Mouse (Mus musculus) lung, adult 2 months (tissue): Measurements from ENCODE around the gene Klf7.

Experiments
- CTCF ChIP-seq: fragments of 200-500 bp; IDR thresholded peaks from 2 replicates; pipeline ENCODE4 v1.5.1; 2011; ENCODE audit warnings: mild to moderate bottlenecking, low read length, control low read depth; ENCODE audit not compliant: insufficient read depth
- POLR2A ChIP-seq: fragments of 200-500 bp; IDR thresholded peaks from 2 replicates; pipeline ENCODE4 v1.6.1; 2011; ENCODE audit warnings: low read depth, mild to moderate bottlenecking, control low read depth, low read length, borderline replicate concordance; ENCODE audit errors: extremely low read depth

DNA sequence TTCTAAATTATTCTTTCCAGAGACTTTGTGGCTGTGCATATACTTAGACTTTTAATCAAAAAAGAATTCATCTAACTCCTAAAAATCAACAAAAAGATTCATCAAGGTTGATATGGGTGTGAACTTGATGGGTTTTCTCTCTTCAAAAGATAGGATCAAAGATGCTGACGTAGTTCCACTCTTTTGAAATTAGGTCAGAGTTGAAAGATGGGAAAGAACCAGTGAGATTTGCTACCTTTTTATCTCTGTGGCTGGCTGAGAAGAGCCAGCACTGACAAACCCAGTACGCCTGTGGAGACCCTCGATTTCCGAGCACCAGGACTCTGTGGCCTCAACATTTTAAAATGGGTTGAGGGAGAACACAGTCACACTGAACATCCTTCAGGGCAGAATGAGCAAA, 36.2 kb downstream of the Klf7 start:
- TF ChIP-seq CTCF (no peak), POLR2A (no peak)
